Mouse (Mus musculus): ENCODE measurements around the gene Tspan9. TPM values are rescaled to one million over a fixed set of nuclear protein-coding genes. Genes with fewer than 3 reads are reported as not detected.

Tspan9 gene
- polyA plus RNA-seq, 1 experiment from 2014 or later: 77.3 TPM

GRCm38 (mm10) chr6:128015304-128015703, 128.1 kb downstream of the Tspan9 start:
- Histone ChIP-seq H3K9ac (ENCODE audit: low read length) (no peak overlapping the region), H3K4me1 (replicated peaks; ENCODE audit: control insufficient read depth, insufficient read depth) (0 out of 2 replicates have a peak, but pooled peaks cover 6% of the 10 kb centered on the region), H3K4me2 (replicated peaks; ENCODE audit: low read depth) (no peak overlapping the region), H3K27me3 (ENCODE audit: control insufficient read depth, insufficient read depth, low read length) (no peaks in the 10 kb centered on the region), H3K36me3 (ENCODE audit: control insufficient read depth, insufficient read depth, low read length) (0 out of 2 replicates have a peak, but pooled peaks cover 3% of the 10 kb centered on the region), H3K9me3 (ENCODE audit: control insufficient read depth, low read length) (no peaks in the 10 kb centered on the region), H3K4me3 (ENCODE audit: low read depth, low read length) (no peak overlapping the region), H3K27ac (replicated peaks) (no peak overlapping the region)
- ATAC-seq (ENCODE audit: low FRiP score, low TSS enrichment): no peak
- DNase-seq (ENCODE audit: low spot score): no peak
- WGBS: 84% methylated on average over 7 of the region's 7 CpGs
- TF ChIP-seq EP300 (optimal IDR thresholded peaks at IDR 0.05) (no peak), CTCF (IDR thresholded peaks at IDR 0.05; ENCODE audit: low read depth) (no peak)

- no peak overlapping the region for H3K4me3 ChIP-seq (ENCODE audit: low read depth, low read length)
- no peak for TF ChIP-seq EP300 (optimal IDR thresholded peaks at IDR 0.05)
- TF ChIP-seq CTCF (IDR thresholded peaks at IDR 0.05; ENCODE audit: low read depth): no peak
- DNase-seq (ENCODE audit: low spot score): no peak
- H3K4me2 ChIP-seq (replicated peaks; ENCODE audit: low read depth): no peak overlapping the region
- no peak for ATAC-seq (ENCODE audit: low FRiP score, low TSS enrichment)
- 69% methylated on average over 17 of the region's 17 CpGs for WGBS
- H3K27ac ChIP-seq (replicated peaks): peak overlapping the region; percentile 84
- no peaks in the 10 kb centered on the region for H3K27me3 ChIP-seq (ENCODE audit: control insufficient read depth, insufficient read depth, low read length)
- H3K9me3 ChIP-seq (ENCODE audit: control insufficient read depth, low read length): no peaks in the 10 kb centered on the region
- H3K9ac ChIP-seq (ENCODE audit: low read length): no peak overlapping the region
- H3K4me1 ChIP-seq (replicated peaks; ENCODE audit: control insufficient read depth, insufficient read depth): peaks cover 12% of the 10 kb centered on the region; the same call in 1 of the 2 replicates
- H3K36me3 ChIP-seq (ENCODE audit: control insufficient read depth, insufficient read depth, low read length): 0 out of 2 replicates have a peak, but pooled peaks cover 3% of the 10 kb centered on the region
These were observed 131.6 kb downstream of the Tspan9 start for GRCm38 (mm10) chr6:128011781-128012180.

GRCm38 (mm10) chr6:128011071-128011477, 132.3 kb downstream of the Tspan9 start:
- H3K4me1 ChIP-seq (replicated peaks; ENCODE audit: control insufficient read depth, insufficient read depth): peaks cover 12% of the 10 kb centered on the region; the same call in 1 of the 2 replicates
- 40% methylated on average over 12 of the region's 13 CpGs for WGBS
- no peaks in the 10 kb centered on the region for H3K27me3 ChIP-seq (ENCODE audit: control insufficient read depth, insufficient read depth, low read length)
- peak; percentile 26 for DNase-seq (ENCODE audit: low spot score)
- no peak overlapping the region for H3K4me2 ChIP-seq (replicated peaks; ENCODE audit: low read depth)
- H3K27ac ChIP-seq (replicated peaks): peak overlapping the region; percentile 84
- peak; percentile 77 for ATAC-seq (ENCODE audit: low FRiP score, low TSS enrichment)
- no peak for TF ChIP-seq EP300 (optimal IDR thresholded peaks at IDR 0.05)
- TF ChIP-seq CTCF (IDR thresholded peaks at IDR 0.05; ENCODE audit: low read depth): no peak
- H3K36me3 ChIP-seq (ENCODE audit: control insufficient read depth, insufficient read depth, low read length): 0 out of 2 replicates have a peak, but pooled peaks cover 3% of the 10 kb centered on the region
- no peaks in the 10 kb centered on the region for H3K9me3 ChIP-seq (ENCODE audit: control insufficient read depth, low read length)
- 0 out of 2 replicates have a peak overlapping the region, but pooled peaks have one; percentile 35 for H3K9ac ChIP-seq (ENCODE audit: low read length)
- H3K4me3 ChIP-seq (ENCODE audit: low read depth, low read length): no peak overlapping the region

GRCm38 (mm10) chr6:128010135-128010971, 133.0 kb downstream of the Tspan9 start:
- Histone ChIP-seq H3K9ac (ENCODE audit: low read length) (0 out of 2 replicates have a peak overlapping the region, but pooled peaks have one; percentile 35), H3K36me3 (ENCODE audit: control insufficient read depth, insufficient read depth, low read length) (0 out of 2 replicates have a peak, but pooled peaks cover 3% of the 10 kb centered on the region), H3K4me1 (replicated peaks; ENCODE audit: control insufficient read depth, insufficient read depth) (peaks cover 12% of the 10 kb centered on the region; the same call in 1 of the 2 replicates), H3K9me3 (ENCODE audit: control insufficient read depth, low read length) (no peaks in the 10 kb centered on the region), H3K27me3 (ENCODE audit: control insufficient read depth, insufficient read depth, low read length) (no peaks in the 10 kb centered on the region), H3K27ac (replicated peaks) (peak overlapping the region; percentile 84), H3K4me3 (ENCODE audit: low read depth, low read length) (no peak overlapping the region), H3K4me2 (replicated peaks; ENCODE audit: low read depth) (no peak overlapping the region)
- ATAC-seq (ENCODE audit: low FRiP score, low TSS enrichment) (no peak), DNase-seq (ENCODE audit: low spot score) (no peak)
- 50% methylated on average over 11 of the region's 11 CpGs for whole genome bisulfite sequencing
- TF ChIP-seq CTCF (IDR thresholded peaks at IDR 0.05; ENCODE audit: low read depth) (no peak), EP300 (optimal IDR thresholded peaks at IDR 0.05) (no peak)

- WGBS: 42% methylated on average over 5 of the region's 5 CpGs
These were observed 135.3 kb downstream of the Tspan9 start for GRCm38 (mm10) chr6:128007982-128008562.

More at GRCm38 (mm10) chr6:128007982-128008562, 135.3 kb downstream of the Tspan9 start:
- no peak for ATAC-seq (ENCODE audit: low FRiP score, low TSS enrichment)
- Histone ChIP-seq H3K4me3 (ENCODE audit: low read depth, low read length) (no peak overlapping the region), H3K4me2 (replicated peaks; ENCODE audit: low read depth) (no peak overlapping the region), H3K9ac (ENCODE audit: low read length) (no peak overlapping the region), H3K27me3 (ENCODE audit: control insufficient read depth, insufficient read depth, low read length) (no peaks in the 10 kb centered on the region), H3K27ac (replicated peaks) (peak overlapping the region; percentile 73), H3K36me3 (ENCODE audit: control insufficient read depth, insufficient read depth, low read length) (0 out of 2 replicates have a peak, but pooled peaks cover 3% of the 10 kb centered on the region), H3K9me3 (ENCODE audit: control insufficient read depth, low read length) (no peaks in the 10 kb centered on the region), H3K4me1 (replicated peaks; ENCODE audit: control insufficient read depth, insufficient read depth) (peaks cover 12% of the 10 kb centered on the region; the same call in 1 of the 2 replicates)
- no peak for TF ChIP-seq CTCF (IDR thresholded peaks at IDR 0.05; ENCODE audit: low read depth)
- no peak for TF ChIP-seq EP300 (optimal IDR thresholded peaks at IDR 0.05)
- no peak for DNase-seq (ENCODE audit: low spot score)
